Comparison of ENCODE assay signal across 20 mouse cellular contexts in the genomic region with DNA sequence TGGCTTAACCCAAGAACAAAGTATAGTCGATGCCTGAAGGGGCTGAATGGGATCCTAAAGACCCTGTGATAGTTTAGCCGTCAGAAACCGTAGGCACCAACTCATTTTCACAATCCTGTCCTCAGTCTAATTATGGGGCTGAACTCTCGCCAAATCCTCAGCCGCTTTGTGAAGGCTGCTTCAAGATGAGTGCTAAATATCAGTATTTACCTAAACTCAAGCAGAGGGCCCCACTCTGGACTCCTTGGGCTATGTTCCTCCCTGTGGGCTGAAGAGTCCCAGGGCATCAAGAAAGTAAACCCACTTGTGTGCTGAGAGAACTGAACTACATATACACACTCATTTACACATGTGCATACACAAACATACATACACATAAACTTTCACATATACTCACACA. TPM values are rescaled to one million over a fixed set of nuclear protein-coding genes. Genes with fewer than 3 reads are reported as not detected.
"Had no signal": no experiment of that assay in that cellular context is flagged by ENCODE, and none has a peak within 500 bp of the region (broad histone marks: within the 10 kb centered on the region; RNA-seq: fewer than 3 reads in every experiment).

No protein-coding gene starts in this region.

- ATAC-seq: intestine, embryonic 15.5 days; liver, postnatal 0 days had no signal

- H3K4me2 ChIP-seq: intestine, embryonic 15.5 days; limb, embryonic 12.5 days; liver, embryonic 13.5 days; midbrain, embryonic 12.5 days; neural tube, embryonic 12.5 days had no signal

- H3K36me3 ChIP-seq: intestine, embryonic 15.5 days; limb, embryonic 12.5 days; liver, embryonic 13.5 days; midbrain, embryonic 12.5 days; neural tube, embryonic 12.5 days had no signal

- H3K27me3 ChIP-seq: intestine, embryonic 15.5 days; midbrain, embryonic 12.5 days; neural tube, embryonic 12.5 days had no signal

- DNase-seq: kidney, adult 18-20 months; kidney, postnatal 10 days; kidney, postnatal 4 days; liver; liver, embryonic 13.5 days; liver, postnatal 0 days; right cerebral cortex, postnatal 4 days; spleen, adult 18-20 months; thymus, postnatal 4 days had no signal

- H3K9me3 ChIP-seq: intestine, embryonic 15.5 days; liver, embryonic 13.5 days; midbrain, embryonic 12.5 days; neural tube, embryonic 12.5 days had no signal

- H3K9ac ChIP-seq: intestine, embryonic 15.5 days; limb, embryonic 12.5 days; liver, embryonic 13.5 days; liver, postnatal 0 days; midbrain, embryonic 12.5 days; neural tube, embryonic 12.5 days had no signal

- H3K4me3 ChIP-seq: intestine, embryonic 15.5 days; layer of hippocampus, adult 2 months; limb, embryonic 12.5 days; liver, embryonic 13.5 days; megakaryocyte, embryonic 14.5 days; midbrain, embryonic 12.5 days; myocyte; neural tube, embryonic 12.5 days had no signal

- H3K27ac ChIP-seq: intestine, embryonic 15.5 days; layer of hippocampus, adult 2 months; limb, embryonic 12.5 days; liver, embryonic 13.5 days; midbrain, embryonic 12.5 days; neural tube, embryonic 12.5 days had no signal

- H3K4me1 ChIP-seq: limb, embryonic 12.5 days had no signal

RNA-seq across cellular contexts. Expression of gene Zbtb32, which starts 1.9 kb away (rescaled TPM):
- total RNA-seq: layer of hippocampus, adult 2 months; layer of hippocampus, postnatal 10 days; left cerebral cortex, postnatal 36 days; midbrain, postnatal 0 days had no signal

RNA-seq across cellular contexts. Expression of gene Upk1a, which starts 15.8 kb away (rescaled TPM):
- total RNA-seq: neutrophil, adult 5-6 weeks had no signal

RNA-seq across cellular contexts. Expression of gene Igflr1, which starts 31.6 kb away (rescaled TPM):
- total RNA-seq: neutrophil, adult 5-6 weeks had no signal
